In genomic region chr9:48066730-48067345, GRCm38 (mm10) we compare ENCODE assay signal across 21 mouse cellular contexts.
DNase-seq lines count a peak whose midpoint lies in the region; ATAC-seq and TF ChIP-seq lines count a peak whose summit lies in the region.
"Had no signal": no experiment of that assay in that cellular context is flagged by ENCODE, and none has a peak within 500 bp of the region (broad histone marks: within the 10 kb centered on the region; RNA-seq: fewer than 3 reads in every experiment).

No protein-coding gene starts in this region.

- no peaks in the 10 kb centered on the region; the same call in 1 of the 2 replicates for H3K4me1 ChIP-seq in cortical plate, adult 2 months (ENCODE audit: control insufficient read depth, insufficient read depth, low read length)
- H3K4me1 ChIP-seq: forebrain, embryonic 13.5 days; heart, embryonic 12.5 days had no signal

- H3K27ac ChIP-seq in left cerebral cortex, adult 2 months: peak overlapping the region; percentile 71
- 0 out of 2 replicates have a peak overlapping the region, but pooled peaks have one; percentile 12 for H3K27ac ChIP-seq in cortical plate, adult 2 months (ENCODE audit: insufficient read depth, low read length)
- H3K27ac ChIP-seq: forebrain, embryonic 13.5 days; kidney, postnatal 0 days had no signal

- no peak for DNase-seq in frontal cortex, postnatal 14 days (ENCODE audit: low spot score in 2 of 2)
- DNase-seq in left cerebral cortex, adult 2 months (ENCODE audit: extremely low spot score in 1 of 2, low spot score in 2 of 2): peak in 1 of 2 experiments; percentile 37
- DNase-seq in left cerebral cortex, adult 9 months (ENCODE audit: low spot score in 2 of 2): no peak
- peak; percentile 43 to 46 for DNase-seq in layer of hippocampus, postnatal 36 days
- DNase-seq in yolk sac, embryonic 10.5 days (ENCODE audit: low spot score): no peak
- DNase-seq: adrenal gland, postnatal 14 days; cerebellum, adult 8-10 months; embryo, embryonic 11 days; heart, postnatal 4 days; lung, postnatal 10 days; midbrain, embryonic 14.5 days; right cerebral cortex, postnatal 4 days; thymus, postnatal 25 days had no signal

- peak; percentile 38; the same call in 1 of the 2 replicates for ATAC-seq in frontal cortex, adult (ENCODE audit: low TSS enrichment)
- ATAC-seq: activated CD4-positive, CD25-positive, alpha-beta regulatory T cell, adult 4 months; forebrain, embryonic 13.5 days; intestine, postnatal 0 days; Patski had no signal

- no peak overlapping the region for H3K4me3 ChIP-seq in left cerebral cortex, adult 2 months
- H3K4me3 ChIP-seq in cortical plate, adult 2 months (ENCODE audit: insufficient read depth, low read length): no peak overlapping the region
- H3K4me3 ChIP-seq: forebrain, embryonic 13.5 days; heart, embryonic 12.5 days had no signal

- no peak for TF ChIP-seq CTCF in left cerebral cortex, adult 2 months (IDR thresholded peaks at IDR 0.05)
- TF ChIP-seq CTCF in cortical plate, adult 2 months (IDR thresholded peaks at IDR 0.05; ENCODE audit: extremely low read depth, insufficient read depth, low read length): no peak

- no peak for TF ChIP-seq POLR2A in cortical plate, adult 2 months (IDR thresholded peaks at IDR 0.05; ENCODE audit: extremely low read depth, insufficient read depth, low read length)

- intact Hi-C loops in left cerebral cortex, adult 2 months (cut with DNase I): no loop called here

Comparison
In these comparisons a context has a peak if more than half of its experiments do, and no peak if none do; other contexts are left out.
1. DNase-seq: peak in layer of hippocampus, postnatal 36 days (2 of 2); none in frontal cortex, postnatal 14 days (0 of 2), left cerebral cortex, adult 9 months (0 of 2) and yolk sac, embryonic 10.5 days (single experiment).